Mouse (Mus musculus) layer of hippocampus, adult 9-11 months (tissue): ENCODE measurements around the gene Sox1.

Experiments used
- DNase-seq: peaks from one replicate; pipeline ENCODE4 v3.0.0; 2022

The Sox1 gene

GRCm38 (mm10) chr8:12389801-12390639 lies 5.1 kb upstream of the Sox1 start:
- DNase-seq: no peak

- no peak for DNase-seq
Measured at GRCm38 (mm10) chr8:12390640-12391365, 4.3 kb upstream of the Sox1 start.

- no peak for DNase-seq
Measured at GRCm38 (mm10) chr8:12391366-12392250, 3.5 kb upstream of the Sox1 start.

DNA sequence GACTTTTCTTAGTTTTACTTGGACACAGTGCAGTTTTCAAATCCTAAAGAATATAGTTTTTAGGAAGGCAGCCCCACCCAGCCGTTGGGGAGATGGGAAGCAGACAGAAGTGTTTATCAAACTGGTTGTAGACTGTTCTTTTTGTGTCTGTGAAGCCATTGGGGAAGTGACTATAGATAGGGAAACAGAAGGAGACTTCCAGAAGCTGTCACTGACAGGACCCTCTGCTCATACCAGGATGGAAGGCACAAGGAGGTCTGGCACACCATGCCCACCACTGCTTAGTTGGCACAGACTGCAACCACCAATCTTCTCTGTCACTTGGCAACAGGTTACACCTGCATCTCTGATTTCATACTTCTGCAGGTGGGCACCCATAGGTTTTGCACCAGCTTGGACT lies 2.3 kb upstream of the Sox1 start:
- no peak for DNase-seq

GRCm38 (mm10) chr8:12394385-12395000 lies 602 bp upstream of the Sox1 start:
- no peak for DNase-seq

- no peak for DNase-seq
Measured at GRCm38 (mm10) chr8:12396501-12397345, 1.6 kb downstream of the Sox1 start.

DNA sequence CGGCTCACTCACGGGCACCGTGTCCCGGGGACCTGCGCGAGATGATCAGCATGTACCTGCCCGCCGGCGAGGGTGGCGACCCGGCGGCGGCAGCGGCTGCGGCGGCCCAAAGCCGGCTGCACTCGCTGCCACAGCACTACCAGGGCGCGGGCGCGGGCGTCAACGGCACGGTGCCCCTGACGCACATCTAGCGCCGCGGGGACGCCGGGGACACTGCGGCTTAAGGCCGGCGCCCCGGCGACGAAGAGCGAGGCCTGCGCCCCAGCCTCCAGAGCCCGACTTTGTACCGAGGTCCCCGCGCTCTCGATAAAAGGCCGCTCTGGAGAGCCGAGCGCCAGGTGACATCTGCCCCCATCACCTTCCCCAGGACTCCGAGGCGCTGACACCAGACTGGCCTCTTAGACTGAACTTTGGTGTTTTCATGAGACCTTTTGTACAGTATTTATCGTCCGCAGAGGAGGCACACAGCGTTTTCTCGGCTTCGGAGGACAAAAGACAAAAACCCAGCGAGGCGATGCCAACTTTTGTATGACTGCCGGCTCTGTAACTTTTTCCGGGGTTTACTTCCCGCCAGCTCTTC lies 2.3 kb downstream of the Sox1 start:
- DNase-seq: no peak

GRCm38 (mm10) chr8:12398011-12398945 lies 3.2 kb downstream of the Sox1 start:
- DNase-seq: no peak

DNA sequence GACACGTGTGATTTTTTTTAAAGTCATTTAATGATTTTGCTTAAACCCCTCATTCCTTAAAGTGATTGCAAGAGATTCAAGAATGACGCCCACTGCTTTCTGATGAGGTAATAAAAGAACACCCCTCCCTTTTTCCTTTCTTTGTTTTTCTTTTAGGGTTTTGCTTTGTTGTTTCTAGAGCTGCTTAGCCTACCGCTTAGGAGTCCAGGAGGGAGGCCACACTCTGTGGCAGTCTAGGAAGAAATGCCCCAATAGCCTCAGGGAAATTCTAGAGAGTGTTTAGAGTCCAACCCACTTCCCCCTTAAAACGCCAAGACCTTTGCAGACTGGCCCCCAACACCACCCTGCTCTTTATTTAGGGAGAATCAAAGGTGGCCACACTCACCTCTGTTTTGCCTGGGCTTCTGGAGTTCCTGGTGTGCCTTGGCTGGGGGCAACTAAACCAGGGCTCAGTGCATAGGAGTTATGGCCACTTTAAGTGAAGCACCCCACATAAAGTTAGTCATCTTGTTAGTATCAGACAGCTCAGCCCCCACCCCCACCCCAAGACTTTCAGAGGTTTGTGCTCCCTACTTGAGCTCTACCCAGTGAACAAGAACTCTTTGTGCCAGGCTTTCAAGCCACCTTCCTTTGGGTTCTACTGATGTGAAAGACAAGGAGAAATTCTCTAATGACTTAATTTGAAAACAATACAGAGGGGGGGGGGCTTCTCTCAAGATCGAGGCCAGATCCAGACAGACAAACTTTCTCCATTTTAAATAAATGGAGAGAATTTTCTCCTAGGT lies 4.5 kb downstream of the Sox1 start:
- DNase-seq: no peak

- peak; percentile 32 for DNase-seq
Measured at GRCm38 (mm10) chr8:12400611-12401390, 5.7 kb downstream of the Sox1 start.

DNA sequence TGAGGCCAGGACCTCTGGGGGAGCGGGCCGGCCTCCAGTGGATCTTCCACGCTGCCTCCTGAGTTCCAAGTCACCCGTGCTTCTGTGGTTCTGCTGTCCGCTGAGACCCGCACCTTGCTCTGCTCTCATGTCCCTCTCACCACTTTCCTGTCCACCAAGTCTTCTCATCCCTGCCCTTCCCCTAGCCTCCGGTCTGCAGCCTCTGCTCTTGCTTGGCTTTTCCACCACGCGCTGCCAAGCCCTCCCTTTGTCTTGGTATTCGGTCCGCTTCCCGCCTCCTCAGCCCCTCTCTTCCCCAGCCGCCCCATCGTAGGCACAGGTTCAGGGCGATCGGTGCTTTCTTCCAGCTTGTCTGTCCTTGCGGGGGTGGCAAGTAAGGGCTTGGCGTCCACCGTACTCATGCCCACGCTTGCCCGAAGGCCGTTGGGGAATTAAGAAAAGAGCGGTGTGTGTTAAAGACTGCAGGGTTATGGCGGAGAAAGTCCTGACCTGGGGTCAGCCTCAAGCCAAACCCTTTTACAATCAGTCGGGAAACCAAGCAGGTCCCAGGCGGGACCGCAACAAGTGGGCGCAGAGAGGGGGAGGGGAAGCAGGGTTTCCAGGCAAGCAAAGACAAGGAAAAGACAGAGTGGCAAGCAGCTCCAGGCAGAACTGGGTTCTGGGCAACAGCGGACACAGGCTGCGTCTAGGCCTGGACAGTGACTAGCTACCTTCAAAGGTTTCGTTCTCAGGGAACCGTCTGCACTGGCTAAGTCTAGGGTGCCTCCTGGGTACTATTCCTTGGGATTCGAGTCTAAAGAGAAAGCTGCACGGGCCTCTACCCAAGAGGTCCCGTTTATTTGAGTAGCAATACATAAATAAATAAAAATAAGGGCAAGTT lies 6.5 kb downstream of the Sox1 start:
- no peak for DNase-seq

- DNase-seq: no peak
Measured at GRCm38 (mm10) chr8:12402709-12403108, 7.6 kb downstream of the Sox1 start.

- DNase-seq: no peak
Measured at GRCm38 (mm10) chr8:12408020-12408419, 12.9 kb downstream of the Sox1 start.

DNA sequence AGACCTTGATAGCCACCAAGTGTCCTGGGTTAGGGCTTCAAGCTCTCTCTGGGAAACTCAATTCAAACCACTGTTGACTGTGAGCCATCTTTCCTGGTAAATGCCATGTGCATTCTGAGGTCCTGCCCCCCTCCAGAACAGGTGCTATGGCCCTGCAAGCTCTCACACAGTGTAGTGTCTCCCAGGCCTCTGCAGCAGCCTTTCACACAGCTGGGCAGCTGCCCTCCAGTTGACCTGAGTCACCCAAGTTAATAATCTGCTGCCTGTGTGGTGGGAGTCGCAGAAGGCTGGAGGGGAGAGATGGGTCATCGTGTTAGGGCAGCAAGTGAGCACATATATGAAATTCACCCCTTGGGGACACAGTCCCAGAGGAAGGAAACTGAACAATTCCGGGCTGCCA lies 14.9 kb downstream of the Sox1 start:
- no peak for DNase-seq

DNA sequence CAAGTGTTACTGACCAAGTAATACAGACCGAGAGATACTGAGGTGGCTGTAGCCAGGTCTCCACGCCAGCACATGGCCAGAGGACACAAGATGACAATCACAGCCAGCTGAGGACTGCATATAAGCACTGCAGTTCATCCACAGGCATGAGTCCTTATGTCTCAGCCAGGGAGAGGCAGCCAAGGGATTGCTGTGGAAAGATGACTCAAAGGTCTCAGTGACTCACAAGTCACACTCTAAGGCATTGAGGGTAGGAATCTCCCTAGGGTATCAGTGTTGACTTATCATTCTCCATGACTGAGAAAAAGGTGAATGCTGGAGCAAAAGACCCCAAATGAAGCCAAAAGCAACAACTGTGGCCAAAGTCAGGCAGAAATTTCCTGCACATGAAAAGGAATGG lies 22.0 kb downstream of the Sox1 start:
- DNase-seq: no peak

DNA sequence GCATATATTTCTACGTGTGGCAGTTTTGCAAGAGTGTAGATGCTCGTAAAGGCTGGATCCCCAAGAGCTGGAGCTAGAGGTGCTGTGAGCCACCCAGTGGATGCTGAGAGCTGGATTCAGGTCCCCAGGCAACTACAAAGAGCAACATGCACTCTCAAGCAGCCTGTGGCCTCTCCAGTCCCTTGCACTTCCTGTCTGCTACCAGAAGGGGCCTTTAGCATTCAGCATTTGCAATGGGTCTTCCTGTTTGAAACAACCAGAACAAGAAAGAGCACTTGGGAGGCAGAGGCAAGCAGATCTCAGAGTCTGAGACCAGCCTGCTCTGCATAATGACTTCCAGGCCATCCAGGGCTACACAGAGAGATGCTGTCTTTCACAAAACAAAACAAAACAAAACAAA lies 25.4 kb downstream of the Sox1 start:
- DNase-seq: no peak

DNA sequence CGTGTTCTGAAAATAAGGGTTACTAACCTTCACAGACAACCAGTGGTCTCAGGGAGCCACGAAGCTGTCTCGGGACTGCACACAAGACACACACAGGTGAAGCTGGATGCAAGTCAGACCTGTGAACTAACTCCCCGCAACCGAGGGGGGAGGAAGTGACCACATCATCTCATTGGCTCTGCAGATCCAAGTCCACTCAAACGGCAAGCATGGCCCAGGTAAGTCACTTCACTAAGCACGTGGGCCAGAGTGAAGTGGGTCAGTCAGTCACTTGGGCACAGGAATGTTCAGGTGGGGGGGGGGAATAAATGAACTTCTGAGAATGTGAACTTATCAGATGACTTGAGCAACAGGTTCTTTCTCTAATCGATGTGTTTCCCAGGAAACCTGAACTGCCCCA lies 30.8 kb downstream of the Sox1 start:
- no peak for DNase-seq

DNA sequence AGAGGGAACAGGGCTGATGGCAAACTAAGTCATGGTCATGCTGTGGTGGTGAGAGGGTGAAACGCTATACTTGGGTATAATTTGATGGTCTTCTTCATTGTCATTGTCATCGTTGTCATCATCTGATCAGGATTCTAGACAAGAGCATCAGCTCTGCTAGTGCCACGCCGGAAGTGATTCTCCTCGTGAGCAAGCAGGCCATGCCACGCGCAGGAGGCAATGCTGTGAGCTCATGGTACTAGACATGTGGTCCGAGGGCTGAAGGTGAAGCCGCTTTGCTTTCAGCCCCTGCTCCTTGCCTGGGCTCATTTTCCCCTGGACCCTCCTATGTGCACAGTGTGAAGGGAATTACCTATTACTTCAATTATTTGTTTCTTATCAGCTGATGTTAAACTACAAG lies 32.3 kb downstream of the Sox1 start:
- no peak for DNase-seq
